Mouse (Mus musculus) layer of hippocampus, postnatal 10 days (tissue): ENCODE measurements around the gene Aco1. TPM values are rescaled to one million over a fixed set of nuclear protein-coding genes. Genes with fewer than 3 reads are reported as not detected.

Experiments used
- DNase-seq, 2 experiments: peaks; one replicate each; pipeline ENCODE4 v3.0.0; 2021; ENCODE audit warnings: low spot score in 2 of 2
- total RNA-seq, 2 experiments: library from RNA; stranded (reverse); gene quantifications; 2 replicates each; pipeline ENCODE4 v1.2.3; 2021

Aco1 gene
- total RNA-seq, 2 experiments from 2014 or later: 47.6 to 48.1 TPM

- no peak for DNase-seq
These were observed 14.0 kb downstream of the Aco1 start for GRCm38 (mm10) chr4:40156582-40157499.

- DNase-seq: no peak
These were observed 14.8 kb downstream of the Aco1 start for GRCm38 (mm10) chr4:40157500-40158223.

DNA sequence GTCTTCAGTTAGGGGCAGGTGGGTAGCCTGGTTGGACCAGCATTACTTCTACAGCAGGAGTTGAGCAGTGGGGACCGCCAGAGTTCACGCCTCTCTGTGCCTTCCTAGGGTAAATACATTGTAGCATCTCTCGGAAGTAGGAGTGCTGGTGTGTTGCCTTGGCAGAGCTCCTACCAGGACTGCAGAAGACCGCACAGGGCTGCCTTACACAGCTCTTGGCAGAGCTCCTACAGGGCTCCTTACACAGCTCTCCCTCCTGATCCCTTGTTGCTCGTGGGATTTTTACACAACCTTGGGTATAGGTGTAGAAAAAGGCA lies 15.3 kb downstream of the Aco1 start:
- no peak for DNase-seq

GRCm38 (mm10) chr4:40160591-40161434 lies 17.9 kb downstream of the Aco1 start:
- no peak for DNase-seq

GRCm38 (mm10) chr4:40163646-40164045 lies 20.8 kb downstream of the Aco1 start:
- DNase-seq: no peak

GRCm38 (mm10) chr4:40171477-40171876 lies 28.6 kb downstream of the Aco1 start:
- no peak for DNase-seq

GRCm38 (mm10) chr4:40172336-40172735 lies 29.5 kb downstream of the Aco1 start:
- no peak for DNase-seq

GRCm38 (mm10) chr4:40174321-40174720 lies 31.4 kb downstream of the Aco1 start:
- no peak for DNase-seq

DNA sequence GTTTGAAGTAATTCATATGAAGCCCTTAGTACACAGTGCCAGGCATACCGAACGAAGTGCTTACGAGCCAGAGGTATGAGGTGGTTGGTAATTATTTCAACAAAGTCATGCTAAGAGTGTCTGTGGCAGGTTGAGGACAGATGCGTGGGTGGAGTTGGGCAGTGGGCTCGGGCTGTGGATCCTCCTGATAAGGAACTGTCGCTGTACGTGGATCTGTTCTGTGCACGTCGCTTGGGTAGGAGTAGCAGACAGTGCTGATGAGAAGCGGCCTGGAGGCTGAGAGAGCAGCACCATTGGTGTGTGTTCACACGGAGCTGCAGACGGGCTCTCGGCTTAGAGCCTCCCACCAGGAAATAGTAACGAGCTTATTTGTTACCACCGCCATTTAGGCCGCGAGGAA lies 35.7 kb downstream of the Aco1 start:
- no peak for DNase-seq

DNA sequence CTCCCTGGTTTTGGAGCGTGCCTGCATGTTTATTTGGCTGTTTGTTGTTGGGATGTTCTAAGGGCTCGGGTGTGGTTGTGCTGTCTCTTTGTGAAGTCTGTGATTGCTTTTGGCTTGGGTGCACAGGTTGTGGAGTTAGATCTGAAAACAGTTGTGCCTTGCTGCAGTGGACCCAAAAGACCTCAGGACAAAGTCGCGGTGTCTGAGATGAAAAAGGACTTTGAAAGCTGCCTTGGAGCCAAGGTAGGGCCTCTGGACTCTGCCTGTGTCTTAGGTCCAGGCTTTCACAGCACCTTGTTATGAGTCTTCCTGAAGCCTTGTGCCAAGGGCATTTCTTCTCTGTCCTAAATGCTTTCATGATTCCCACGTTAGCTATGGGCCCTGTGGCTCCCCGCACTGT lies 37.2 kb downstream of the Aco1 start:
- no peak for DNase-seq

DNA sequence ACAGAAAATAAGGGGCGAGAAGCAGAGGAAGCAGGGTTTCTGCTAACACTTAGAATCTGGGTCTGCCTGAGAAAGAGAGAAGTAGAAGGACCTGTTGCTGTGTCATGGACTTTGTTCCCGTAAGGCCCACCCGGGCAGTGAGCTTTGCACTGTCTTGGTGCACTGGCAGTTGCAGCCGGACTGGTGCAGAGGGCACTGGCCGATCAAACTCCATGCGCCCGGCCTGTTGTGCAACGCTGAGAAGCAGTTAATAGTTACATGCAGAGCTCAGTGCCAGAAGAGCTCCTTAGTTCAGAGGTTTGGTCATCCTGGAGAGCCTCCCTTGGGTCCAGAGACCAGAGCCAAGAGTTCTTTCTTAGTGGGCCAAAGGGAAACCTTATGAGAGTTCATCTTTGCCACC lies 38.8 kb downstream of the Aco1 start:
- DNase-seq: no peak

DNA sequence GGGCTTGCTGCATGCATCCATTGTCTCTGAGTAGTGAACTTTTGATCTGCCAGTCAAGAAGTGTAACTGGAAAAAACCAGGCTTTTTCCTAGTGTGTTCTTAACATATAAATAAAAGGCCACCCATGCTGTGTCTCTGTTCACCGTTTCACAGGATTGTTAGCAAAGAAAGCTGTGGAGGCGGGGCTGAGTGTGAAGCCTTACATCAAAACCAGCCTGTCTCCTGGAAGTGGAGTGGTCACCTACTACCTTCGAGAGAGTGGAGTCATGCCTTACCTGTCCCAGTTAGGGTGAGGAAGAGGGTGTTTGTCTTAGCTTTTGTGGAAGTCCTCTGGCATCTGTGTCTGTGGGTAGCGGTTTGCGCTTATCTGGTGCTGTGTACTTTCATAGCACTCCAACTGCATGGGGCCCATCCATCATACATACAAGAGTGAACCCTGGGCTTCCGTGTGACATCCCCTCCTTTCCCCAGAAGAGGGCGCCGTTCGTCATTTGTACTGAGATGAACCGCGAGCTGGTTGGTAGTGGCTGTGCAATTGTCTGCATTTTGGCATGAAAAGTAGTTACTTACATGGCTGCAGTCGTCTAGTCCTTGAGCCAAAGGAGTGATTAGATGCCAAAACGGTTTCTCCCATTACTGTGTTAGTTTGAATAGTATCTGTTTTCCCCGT lies 39.9 kb downstream of the Aco1 start:
- peak; percentile 77 to 81 for DNase-seq

GRCm38 (mm10) chr4:40183781-40184180 lies 40.9 kb downstream of the Aco1 start:
- no peak for DNase-seq

GRCm38 (mm10) chr4:40184470-40184869 lies 41.6 kb downstream of the Aco1 start:
- no peak for DNase-seq

- DNase-seq: no peak
These were observed 45.1 kb downstream of the Aco1 start for GRCm38 (mm10) chr4:40187956-40188355.

DNA sequence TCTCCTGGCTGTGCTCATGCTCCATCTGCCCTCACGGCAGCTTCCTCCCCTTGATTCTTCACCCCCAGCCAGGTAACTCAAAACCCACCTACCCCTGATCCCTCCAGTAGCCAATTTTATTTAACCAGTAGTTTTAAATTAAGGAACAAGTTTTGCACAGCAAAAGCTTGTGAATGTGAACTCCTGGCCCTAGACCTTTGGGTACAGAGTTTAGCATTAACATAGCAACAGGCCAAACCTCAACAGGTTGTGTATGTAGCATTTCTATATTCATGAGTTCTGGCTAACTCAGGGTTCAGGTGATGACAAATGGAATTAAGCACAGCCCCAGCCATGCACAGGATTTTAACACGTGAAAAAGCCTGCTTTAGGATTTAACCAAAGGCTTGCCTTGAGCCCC lies 49.4 kb downstream of the Aco1 start:
- DNase-seq: no peak

- DNase-seq: no peak
These were observed 50.6 kb downstream of the Aco1 start for GRCm38 (mm10) chr4:40193461-40193860.

DNA sequence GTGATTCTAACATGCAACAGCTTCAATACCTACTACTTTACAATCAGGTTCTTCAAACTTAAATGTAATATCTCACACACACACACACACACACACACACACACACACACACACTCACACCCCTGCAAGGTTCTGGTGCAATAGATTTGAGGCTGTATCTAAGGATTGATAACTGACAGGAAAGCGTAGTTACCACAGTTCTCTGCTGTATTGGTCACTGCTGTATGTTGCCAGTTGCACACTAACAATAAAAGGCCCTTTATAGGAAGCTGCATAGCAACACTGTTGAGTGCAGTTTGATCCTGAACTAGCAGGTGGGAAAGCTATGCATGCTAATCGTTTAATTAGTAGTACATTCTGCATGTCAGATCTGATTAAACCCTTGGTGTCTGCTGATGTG lies 52.5 kb downstream of the Aco1 start:
- no peak for DNase-seq

- DNase-seq: no peak
These were observed 59.3 kb downstream of the Aco1 start for GRCm38 (mm10) chr4:40202205-40202604.

- DNase-seq: no peak
These were observed 61.5 kb downstream of the Aco1 start for GRCm38 (mm10) chr4:40204374-40204773.

GRCm38 (mm10) chr4:40205231-40205903 lies 62.5 kb downstream of the Aco1 start:
- no peak for DNase-seq
